Mouse (Mus musculus) heart, adult 2 months (tissue): ENCODE measurements at regions not wholly inside any gene's neighbourhood (a gene's known extent, or its start where the extent isn't known, plus 50 kb on each side); places are given as distances from the start of the nearest gene placed in this dataset.

Experiments
- DNase-seq, 2 experiments: peaks; one replicate each; pipeline ENCODE4 v3.0.0; 2021
- H3K27ac ChIP-seq: fragments of 200-600 bp; 2 replicates; pipeline ENCODE4 v1.8.1; 2022
- H3K27me3 ChIP-seq: fragments of 200-500 bp; 2 replicates; pipeline ENCODE4 v1.6.1; 2012; ENCODE audit warnings: mild to moderate bottlenecking, low read length, inconsistent platforms, mixed read lengths; ENCODE audit not compliant: control insufficient read depth, insufficient read depth
- H3K36me3 ChIP-seq: fragments of 200-500 bp; 2 replicates; pipeline ENCODE4 v1.6.1; 2012; ENCODE audit warnings: low read length, inconsistent platforms; ENCODE audit not compliant: control insufficient read depth, insufficient read depth
- H3K4me1 ChIP-seq: fragments of 200-500 bp; 2 replicates; pipeline ENCODE4 v1.6.1; 2011; ENCODE audit warnings: low read length; ENCODE audit not compliant: control insufficient read depth, insufficient read depth
- H3K4me3 ChIP-seq: fragments of 200-600 bp; 2 replicates; pipeline ENCODE4 v1.8.1; 2022
- H3K79me2 ChIP-seq: fragments of 200-500 bp; replicated peaks from 2 replicates; pipeline ENCODE4 v1.6.1; 2012; ENCODE audit warnings: mild to moderate bottlenecking, inconsistent platforms, low read length, moderate library complexity, mixed read lengths; ENCODE audit not compliant: control insufficient read depth, insufficient read depth
- H3K9ac ChIP-seq: fragments of 200-500 bp; 2 replicates; pipeline ENCODE4 v1.6.1; 2012; ENCODE audit warnings: low read depth, mild to moderate bottlenecking, control low read depth, inconsistent platforms, low read length, mixed read lengths
- CTCF ChIP-seq: fragments of 200-600 bp; IDR thresholded peaks from 2 replicates; pipeline ENCODE4 v1.8.1; 2022; ENCODE audit warnings: antibody characterized with exemption, mild to moderate bottlenecking, moderate library complexity
- EP300 ChIP-seq: fragments of 200-500 bp; IDR thresholded peaks from 2 replicates; pipeline ENCODE4 v1.6.1; 2011; ENCODE audit warnings: low read depth, low read length, control low read depth; ENCODE audit not compliant: insufficient read depth
- POLR2A ChIP-seq: fragments of 200-500 bp; IDR thresholded peaks from 2 replicates; pipeline ENCODE4 v1.6.1; 2011; ENCODE audit warnings: mild to moderate bottlenecking, low read depth, low read length, control low read depth; ENCODE audit not compliant: insufficient read depth
- WGBS: fragments of 180-500 bp; shearing (Covaris S2); methylation state at CpG from one replicate; pipeline ENCODE4 v1.1.7; 2018; 5-methylcytosine and 5-hydroxymethylcytosine counted together
- intact Hi-C: fragments of 180-260 bp; cut with DNase I; formaldehyde crosslinking; loops from one replicate; pipeline ENCODE4 v1.15.1; 2025

DNA sequence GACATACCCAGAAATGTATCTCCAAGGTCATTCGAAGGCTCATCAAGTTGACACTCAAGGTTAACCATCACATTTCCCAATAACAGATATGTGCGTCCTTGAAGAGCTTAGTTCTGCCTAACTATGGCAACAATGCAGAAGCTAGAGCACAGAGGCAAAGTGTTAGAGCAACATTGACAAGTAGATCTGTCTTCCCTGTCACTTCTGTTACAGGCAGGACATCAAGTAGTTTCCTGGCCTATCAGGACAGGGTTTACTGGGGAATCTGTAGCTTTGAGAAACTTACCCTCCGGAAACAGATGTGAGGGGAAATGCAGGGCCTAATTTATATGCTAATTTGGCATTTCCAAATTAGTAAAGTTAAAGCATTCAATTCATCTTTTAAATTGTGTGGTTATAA, 211.2 kb upstream of the Plscr5 start:
- Histone ChIP-seq H3K79me2 (no peaks in the 10 kb centered on the region), H3K27ac (no peak overlapping the region), H3K36me3 (no peaks in the 10 kb centered on the region), H3K9ac (no peak overlapping the region), H3K4me3 (no peak overlapping the region), H3K4me1 (no peaks in the 10 kb centered on the region), H3K27me3 (no peaks in the 10 kb centered on the region)
- no peak for TF ChIP-seq EP300
- TF ChIP-seq CTCF: no peak
- no peak for DNase-seq
- intact Hi-C loops: no loop called here
- WGBS: 67% methylated on average over 3 of the region's 3 CpGs

DNA sequence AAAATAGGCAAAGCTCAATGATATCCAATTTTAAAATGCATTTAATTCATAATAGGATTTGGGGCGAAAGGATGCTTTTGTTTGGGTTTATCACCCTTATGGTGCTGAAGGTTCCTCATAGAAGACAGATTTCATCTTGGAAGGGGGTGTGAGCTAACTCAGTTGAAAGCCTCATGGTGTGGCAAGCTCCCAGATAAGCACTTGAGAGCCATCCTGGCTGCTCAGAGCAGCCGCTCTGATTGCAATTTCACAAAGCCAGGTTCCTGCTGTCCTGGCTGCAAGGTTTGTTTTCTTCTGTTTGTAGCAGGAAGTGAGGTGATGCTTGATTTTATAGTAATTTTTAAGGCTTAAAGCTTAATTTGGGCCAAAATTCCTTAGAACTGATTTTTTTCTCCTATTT, 228.7 kb upstream of the Plscr5 start:
- Histone ChIP-seq H3K4me3 (no peak overlapping the region), H3K27ac (no peak overlapping the region), H3K36me3 (no peaks in the 10 kb centered on the region), H3K4me1 (no peaks in the 10 kb centered on the region), H3K9ac (no peak overlapping the region), H3K79me2 (no peaks in the 10 kb centered on the region), H3K27me3 (no peaks in the 10 kb centered on the region)
- intact Hi-C loops: no loop called here
- DNase-seq: no peak
- TF ChIP-seq EP300 (no peak), POLR2A (no peak), CTCF (no peak)
- 44% methylated on average over 2 of the region's 2 CpGs for WGBS

DNA sequence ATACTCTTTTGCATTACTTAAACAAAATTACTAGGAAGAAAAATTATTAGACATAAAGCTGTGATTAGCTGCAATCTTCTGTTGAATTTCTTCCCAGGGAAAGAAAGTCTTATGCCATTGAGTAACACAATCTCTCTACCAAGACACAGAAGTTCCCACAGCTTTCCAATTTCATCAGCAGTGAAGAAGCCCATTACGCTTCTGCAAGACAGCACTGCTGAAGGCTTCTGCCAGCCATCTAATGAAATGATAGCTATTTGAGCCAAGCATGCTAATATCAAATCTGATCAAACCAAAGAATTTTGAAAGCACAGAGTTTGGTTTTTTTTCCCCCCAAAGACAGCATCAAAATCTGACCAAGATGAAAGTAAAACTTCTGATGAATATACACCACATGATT, 230.0 kb upstream of the Plscr5 start:
- Histone ChIP-seq H3K4me3 (no peak overlapping the region), H3K79me2 (no peaks in the 10 kb centered on the region), H3K27ac (no peak overlapping the region), H3K9ac (no peak overlapping the region), H3K4me1 (no peaks in the 10 kb centered on the region), H3K36me3 (no peaks in the 10 kb centered on the region), H3K27me3 (no peaks in the 10 kb centered on the region)
- WGBS: 80% methylated on average over 1 of the region's 1 CpGs
- no peak for TF ChIP-seq POLR2A
- no peak for TF ChIP-seq EP300
- no peak for TF ChIP-seq CTCF
- intact Hi-C loops: no loop called here
- DNase-seq: no peak

DNA sequence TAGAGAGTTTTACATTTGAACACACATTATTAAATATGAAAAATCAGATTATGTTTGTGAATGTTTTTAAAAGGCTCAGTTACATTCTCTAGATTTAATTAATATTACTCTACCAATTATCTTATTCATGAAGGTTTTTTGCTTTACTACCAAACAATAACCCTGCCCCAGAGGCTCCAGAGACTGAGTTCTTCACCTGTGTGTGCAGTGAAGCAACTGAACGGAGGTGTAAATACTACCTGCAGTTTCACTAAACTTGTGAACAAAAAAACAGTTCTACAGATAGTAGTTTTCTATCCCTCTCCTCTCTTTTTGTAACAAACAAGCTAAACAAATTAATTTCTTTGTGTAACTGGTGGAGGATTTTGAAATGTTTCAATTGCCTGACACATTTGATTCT, 231.1 kb upstream of the Plscr5 start:
- Histone ChIP-seq H3K4me3 (no peak overlapping the region), H3K27ac (no peak overlapping the region), H3K9ac (no peak overlapping the region), H3K27me3 (no peaks in the 10 kb centered on the region), H3K4me1 (no peaks in the 10 kb centered on the region), H3K79me2 (no peaks in the 10 kb centered on the region), H3K36me3 (no peaks in the 10 kb centered on the region)
- TF ChIP-seq CTCF (no peak), POLR2A (no peak), EP300 (no peak)
- DNase-seq: no peak
- 60% methylated on average over 1 of the region's 1 CpGs for WGBS
- intact Hi-C loops: no loop called here

DNA sequence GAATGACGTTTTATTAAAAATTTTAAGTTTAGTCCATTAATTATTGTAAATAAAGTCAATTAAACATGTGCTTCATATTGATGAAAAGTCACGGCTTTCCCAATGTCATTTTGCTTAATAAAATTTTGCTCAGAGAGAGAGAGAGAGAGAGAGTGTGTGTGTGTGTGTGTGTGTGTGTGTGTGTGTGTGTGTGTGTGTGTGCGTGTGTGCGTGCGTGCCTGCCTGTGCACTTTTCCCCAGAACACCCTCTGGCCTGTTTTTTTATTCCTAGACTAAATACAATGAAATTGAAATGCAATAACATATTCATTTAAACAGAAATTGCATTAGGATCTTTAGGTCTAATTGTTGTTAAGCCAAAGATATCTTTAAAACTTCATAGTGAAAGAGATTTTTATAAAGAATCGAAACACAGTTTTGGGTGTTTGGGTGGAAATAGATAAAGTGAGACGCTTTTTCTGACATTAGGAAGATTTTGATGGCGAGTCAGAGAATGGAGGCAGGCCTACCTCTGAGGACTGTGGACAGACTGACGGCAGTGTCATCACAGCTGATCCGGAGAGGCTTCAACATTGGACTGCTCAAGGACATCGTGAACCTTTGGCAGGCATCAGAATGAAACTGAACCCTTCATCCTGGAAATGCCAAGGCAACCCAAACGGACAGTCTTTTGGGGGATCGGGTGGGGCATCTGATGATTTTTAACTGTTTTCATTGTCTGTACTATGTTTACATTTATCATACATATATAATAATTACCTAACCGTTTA, 232.0 kb upstream of the Plscr5 start:
- intact Hi-C loops: no loop called here
- no peak for DNase-seq
- no peak overlapping the region for H3K4me3 ChIP-seq
- no peak overlapping the region for H3K27ac ChIP-seq
- H3K27me3 ChIP-seq: no peaks in the 10 kb centered on the region
- TF ChIP-seq EP300 (no peak), CTCF (no peak)
- H3K36me3 ChIP-seq: no peaks in the 10 kb centered on the region
- H3K9ac ChIP-seq: no peak overlapping the region
- H3K4me1 ChIP-seq: no peaks in the 10 kb centered on the region
- WGBS: 74% methylated on average over 14 of the region's 14 CpGs
- no peaks in the 10 kb centered on the region for H3K79me2 ChIP-seq

DNA sequence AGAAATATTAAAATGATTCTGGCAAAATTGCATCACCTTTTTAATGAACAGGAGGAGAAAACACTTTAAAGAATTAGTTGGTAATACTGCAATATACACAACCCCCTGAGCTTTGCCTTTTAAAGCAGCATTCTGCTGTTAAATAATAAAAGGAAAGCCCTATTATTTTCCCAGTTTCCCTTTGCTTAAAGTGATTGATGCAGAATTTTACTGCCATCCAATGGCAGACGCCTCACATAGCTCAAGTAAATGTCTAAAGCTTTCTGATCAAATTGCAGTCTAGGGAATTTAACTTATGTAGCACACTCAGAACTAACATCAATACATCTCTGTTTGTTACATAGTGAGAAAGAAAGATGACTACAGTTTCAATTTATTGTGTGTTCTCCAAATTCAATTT, 233.1 kb upstream of the Plscr5 start:
- H3K27me3 ChIP-seq: no peaks in the 10 kb centered on the region
- H3K9ac ChIP-seq: no peak overlapping the region
- no peaks in the 10 kb centered on the region for H3K36me3 ChIP-seq
- no peaks in the 10 kb centered on the region for H3K4me1 ChIP-seq
- intact Hi-C loops: no loop called here
- no peak overlapping the region for H3K27ac ChIP-seq
- 0 out of 2 replicates have a peak, but pooled peaks have one; percentile 5 for TF ChIP-seq CTCF
- TF ChIP-seq EP300: no peak
- no peak for TF ChIP-seq POLR2A
- H3K4me3 ChIP-seq: no peak overlapping the region
- 26% methylated on average over 1 of the region's 1 CpGs for WGBS
- no peak for DNase-seq
- H3K79me2 ChIP-seq: no peaks in the 10 kb centered on the region
